Mouse (Mus musculus) ES-E14 (cell line): ENCODE measurements around the gene G3bp2. TPM values are rescaled to one million over a fixed set of nuclear protein-coding genes. Genes with fewer than 3 reads are reported as not detected.

ENCODE experiments used
- DNase-seq: peaks from one replicate; pipeline ENCODE4 v3.0.0-alpha.2; 2013; ENCODE audit warnings: low read depth, low spot score
- H3K27ac ChIP-seq: 2 replicates; pipeline ENCODE4 v1.5.1; 2012; ENCODE audit warnings: low read depth, mild to moderate bottlenecking, low read length, moderate library complexity, mixed read lengths; ENCODE audit not compliant: poor library complexity, insufficient read depth, severe bottlenecking
- H3K36me3 ChIP-seq: 2 replicates; pipeline ENCODE4 v1.6.1; 2012; ENCODE audit warnings: mild to moderate bottlenecking, low read length, moderate library complexity, mixed read lengths; ENCODE audit not compliant: control insufficient read depth, poor library complexity, insufficient read depth, severe bottlenecking
- H3K4me1 ChIP-seq, 2 experiments: fragments of 150-350 bp in 1 of 2; sonication (generic) in 1 of 2; 2 replicates each; pipeline ENCODE4 v1.6.1; 2012; ENCODE audit warnings: low read length in 2 of 2, mild to moderate bottlenecking in 1 of 2, mixed read lengths in 1 of 2; ENCODE audit not compliant: control insufficient read depth in 2 of 2, insufficient read depth in 2 of 2, poor library complexity in 1 of 2
- H3K4me3 ChIP-seq, 2 experiments: fragments of 150-350 bp in 1 of 2; sonication (generic) in 1 of 2; 2 replicates each; pipeline ENCODE4 v1.5.1; 2012; ENCODE audit warnings: low read length in 2 of 2, low read depth in 1 of 2, mild to moderate bottlenecking in 1 of 2, mixed read lengths in 1 of 2; ENCODE audit not compliant: insufficient read depth in 1 of 2, poor library complexity in 1 of 2, severe bottlenecking in 1 of 2
- H3K9ac ChIP-seq: 2 replicates; pipeline ENCODE4 v1.6.1; 2012; ENCODE audit warnings: low read depth, mild to moderate bottlenecking, low read length, mixed read lengths; ENCODE audit not compliant: poor library complexity, insufficient read depth, severe bottlenecking
- H3K9me3 ChIP-seq: fragments of 150-350 bp; sonication (generic); 2 replicates; pipeline ENCODE4 v1.6.1; 2012; ENCODE audit warnings: low read depth, mild to moderate bottlenecking, low read length; ENCODE audit not compliant: control insufficient read depth, insufficient read depth
- CHD2 ChIP-seq: IDR thresholded peaks from 2 replicates; pipeline ENCODE4 v1.6.1; 2014; ENCODE audit warnings: mild to moderate bottlenecking, low read depth, low read length, inconsistent platforms
- HCFC1 ChIP-seq: IDR thresholded peaks from 2 replicates; pipeline ENCODE4 v1.6.1; 2012; ENCODE audit warnings: low read length, inconsistent platforms, borderline replicate concordance; ENCODE audit not compliant: insufficient read depth
- MAFK ChIP-seq: IDR thresholded peaks from 2 replicates; pipeline ENCODE4 v1.6.1; 2014; ENCODE audit warnings: mild to moderate bottlenecking, low read depth, low read length, inconsistent platforms; ENCODE audit not compliant: insufficient read depth
- ZC3H11A ChIP-seq: IDR thresholded peaks from 2 replicates; pipeline ENCODE4 v1.6.1; 2012; ENCODE audit warnings: low read depth, mild to moderate bottlenecking, inconsistent platforms, low read length, borderline replicate concordance
- ZNF384 ChIP-seq: IDR thresholded peaks from 2 replicates; pipeline ENCODE4 v1.6.1; 2012; ENCODE audit warnings: low read depth, low read length, inconsistent platforms
- in situ Hi-C, 2 experiments: fragments of 600-800 bp; cut with MboI; formaldehyde crosslinking; loops; one replicate each; pipeline ENCODE4 v1.15.1; 2025; ENCODE audit warnings: low sequenced_read_pairs in 2 of 2, inconsistent platforms in 1 of 2; ENCODE audit not compliant: unreplicated experiment in 2 of 2
- total RNA-seq: library from RNA; depleted of rRNA; stranded (reverse); fragments of 300-350 nt; gene quantifications from 2 replicates; pipeline ENCODE4 v1.2.3, GENCODE M21; 2012

Gene G3bp2
- total RNA-seq, 1 experiment = 266 TPM

DNA sequence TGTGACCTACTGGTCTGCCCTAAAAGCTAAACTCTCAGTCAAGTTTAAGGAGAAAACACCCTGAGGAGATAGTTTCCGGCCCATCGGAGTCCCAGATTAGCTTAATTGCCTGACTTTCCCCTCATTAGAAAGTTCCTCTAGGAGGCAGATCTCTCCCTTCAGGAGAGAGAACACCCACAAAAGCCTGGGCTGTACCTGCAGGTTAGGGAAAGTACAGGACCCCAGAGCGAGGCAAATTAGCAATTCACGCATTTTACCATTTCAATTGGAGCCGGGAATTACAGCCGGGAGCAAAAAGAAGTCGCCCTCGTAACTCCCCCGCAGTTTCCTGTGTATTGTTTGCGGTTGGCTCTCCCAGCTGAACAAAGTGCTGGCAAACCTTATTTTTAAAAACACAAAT lies 29.1 kb upstream of the G3bp2 start:
- 0 out of 2 replicates have a peak overlapping the region, but pooled peaks have one; percentile 56 for H3K9ac ChIP-seq
- peak; percentile 93 for DNase-seq
- no peaks in the 10 kb centered on the region for H3K9me3 ChIP-seq
- no peaks in the 10 kb centered on the region for H3K36me3 ChIP-seq
- no peak for TF ChIP-seq ZNF384
- no peak; the same call in 1 of the 2 replicates for TF ChIP-seq HCFC1
- no peak for TF ChIP-seq ZC3H11A
- TF ChIP-seq CHD2 = peak; percentile 68
- no peak for TF ChIP-seq MAFK
- H3K4me3 ChIP-seq = peak overlapping the region; percentile 6 to 34
- in situ Hi-C loops = no loop called here
- H3K4me1 ChIP-seq = peaks cover 0 to 17% of the 10 kb centered on the region in 2 experiments; a peak in 2 of 4 replicates
- H3K27ac ChIP-seq = peak overlapping the region; percentile 99

DNA sequence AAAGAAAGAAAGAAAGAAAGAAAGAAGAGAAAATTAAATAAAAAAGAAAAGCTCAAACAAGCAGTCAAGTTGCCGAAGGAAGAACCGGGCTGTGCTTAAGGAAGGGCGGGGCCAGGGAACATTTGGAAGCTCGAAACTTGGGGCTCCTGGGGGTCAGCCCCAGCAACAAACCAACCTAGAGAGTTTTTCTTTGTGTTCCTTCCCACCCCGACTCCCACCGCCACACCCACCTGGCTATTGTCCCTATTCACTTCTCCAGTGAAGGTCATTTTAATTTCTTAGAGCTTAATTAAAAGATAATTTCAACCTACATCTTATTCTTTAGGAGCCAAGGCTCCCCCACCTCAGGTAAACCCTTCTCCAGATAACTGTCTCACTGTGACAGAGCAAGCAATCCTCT lies 28.7 kb upstream of the G3bp2 start:
- H3K9me3 ChIP-seq = no peaks in the 10 kb centered on the region
- H3K4me1 ChIP-seq = peaks cover 0 to 13% of the 10 kb centered on the region in 2 experiments; a peak in 2 of 4 replicates
- DNase-seq = peak; percentile 74
- in situ Hi-C loops = no loop called here
- H3K9ac ChIP-seq = no peak overlapping the region
- TF ChIP-seq HCFC1 (no peak), MAFK (no peak), ZC3H11A (no peak), ZNF384 (no peak), CHD2 (no peak)
- H3K27ac ChIP-seq = peak overlapping the region; percentile 99; the same call in 1 of the 2 replicates
- H3K4me3 ChIP-seq = peak overlapping the region; percentile 0 to 17; a peak in 1 of 4 replicates
- no peaks in the 10 kb centered on the region for H3K36me3 ChIP-seq

DNA sequence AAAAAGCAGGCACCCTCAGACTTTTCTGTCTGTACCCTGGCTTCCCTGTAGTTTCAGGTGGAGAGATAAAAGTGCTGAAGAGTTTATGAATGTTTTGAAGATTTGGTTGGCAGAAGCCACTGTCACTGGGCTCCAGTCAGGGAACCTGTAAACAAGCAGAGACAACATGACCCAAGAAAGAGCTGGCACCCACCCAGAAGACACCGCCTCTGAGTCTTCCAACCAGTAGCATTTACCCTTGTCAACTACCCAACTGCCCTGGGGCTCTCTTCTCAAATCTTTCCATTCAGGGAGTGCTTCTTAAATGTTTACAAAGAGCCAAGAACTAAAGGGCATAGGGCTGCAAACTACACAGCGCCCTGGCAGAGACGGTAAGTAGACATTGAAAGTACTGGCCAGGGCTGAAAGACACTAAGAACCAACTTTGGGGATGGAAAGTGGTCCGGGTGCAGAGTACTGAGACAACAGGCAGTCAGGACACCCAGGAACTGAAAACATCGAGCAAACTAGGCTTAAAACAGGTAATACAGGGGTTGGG lies 27.4 kb upstream of the G3bp2 start:
- Histone ChIP-seq H3K9ac (peak overlapping the region; percentile 51), H3K27ac (peak overlapping the region; percentile 94), H3K4me1 (peaks cover 0 to 13% of the 10 kb centered on the region in 2 experiments; a peak in 2 of 4 replicates), H3K4me3 (peak overlapping the region; percentile 9 to 41; a peak in 1 of 4 replicates), H3K9me3 (no peaks in the 10 kb centered on the region), H3K36me3 (no peaks in the 10 kb centered on the region)
- DNase-seq = no peak
- TF ChIP-seq HCFC1 = no peak
- in situ Hi-C loops = no loop called here

DNA sequence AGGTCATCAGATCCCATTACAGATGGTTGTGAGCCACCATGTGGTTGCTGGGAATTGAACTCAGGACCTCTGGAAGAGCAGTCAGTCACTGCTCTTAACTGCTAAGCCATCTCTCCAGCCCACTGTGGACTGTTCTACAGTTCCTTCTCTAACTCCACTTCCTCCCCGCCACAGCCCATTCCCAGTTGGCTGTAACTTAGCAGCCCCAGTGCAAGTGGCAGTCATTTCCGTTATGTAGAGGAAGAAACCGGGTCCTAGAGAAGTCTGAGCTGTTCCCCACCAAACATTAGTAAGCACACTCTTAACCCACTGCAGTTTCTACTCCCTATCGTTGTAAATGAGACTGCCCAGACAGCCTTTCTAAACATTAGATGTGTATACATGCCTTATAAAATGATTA lies 23.8 kb upstream of the G3bp2 start:
- peak overlapping the region; percentile 96 for H3K27ac ChIP-seq
- TF ChIP-seq ZNF384 (no peak), HCFC1 (no peak), ZC3H11A (no peak), MAFK (no peak), CHD2 (no peak)
- no peak for DNase-seq
- H3K9ac ChIP-seq = no peak overlapping the region
- no peaks in the 10 kb centered on the region for H3K36me3 ChIP-seq
- in situ Hi-C loops = no loop called here
- no peaks in the 10 kb centered on the region for H3K9me3 ChIP-seq
- no peak overlapping the region for H3K4me3 ChIP-seq
- peaks cover 3 to 16% of the 10 kb centered on the region in 2 experiments for H3K4me1 ChIP-seq
